Mouse (Mus musculus): ENCODE measurements at regions not wholly inside any gene's neighbourhood (a gene's known extent, or its start where the extent isn't known, plus 50 kb on each side); places are given as distances from the start of the nearest gene placed in this dataset.

GRCm38 (mm10) chr6:145310601-145311000 lies 60.6 kb upstream of the Kras start:
- DNase-seq (ENCODE audit: low spot score in 2 of 2): no peak

DNA sequence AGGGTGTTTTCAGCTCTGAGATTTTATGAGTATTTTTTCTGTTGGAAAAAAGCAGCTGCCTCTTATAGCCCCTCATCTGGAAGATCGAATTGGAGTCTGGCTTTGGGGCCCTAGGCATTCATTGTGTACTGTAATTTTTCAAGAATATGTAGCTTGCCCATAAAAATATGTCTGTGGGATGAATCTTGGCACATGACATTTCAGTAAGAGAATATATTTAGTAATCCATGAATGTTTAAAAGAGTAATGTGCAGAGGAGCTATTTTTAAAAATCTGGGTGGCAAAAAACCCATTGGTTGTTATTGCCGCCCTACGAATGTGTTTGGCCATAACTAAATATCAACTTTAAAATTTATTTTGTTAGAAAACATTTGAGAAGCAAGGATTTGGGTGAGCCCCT lies 59.0 kb upstream of the Kras start:
- no peak for DNase-seq (ENCODE audit: low spot score in 2 of 2)

- peak in 1 of 2 experiments; percentile 40 for DNase-seq (ENCODE audit: low spot score in 2 of 2)
These were observed 57.2 kb upstream of the Kras start for GRCm38 (mm10) chr6:145307237-145307636.

DNA sequence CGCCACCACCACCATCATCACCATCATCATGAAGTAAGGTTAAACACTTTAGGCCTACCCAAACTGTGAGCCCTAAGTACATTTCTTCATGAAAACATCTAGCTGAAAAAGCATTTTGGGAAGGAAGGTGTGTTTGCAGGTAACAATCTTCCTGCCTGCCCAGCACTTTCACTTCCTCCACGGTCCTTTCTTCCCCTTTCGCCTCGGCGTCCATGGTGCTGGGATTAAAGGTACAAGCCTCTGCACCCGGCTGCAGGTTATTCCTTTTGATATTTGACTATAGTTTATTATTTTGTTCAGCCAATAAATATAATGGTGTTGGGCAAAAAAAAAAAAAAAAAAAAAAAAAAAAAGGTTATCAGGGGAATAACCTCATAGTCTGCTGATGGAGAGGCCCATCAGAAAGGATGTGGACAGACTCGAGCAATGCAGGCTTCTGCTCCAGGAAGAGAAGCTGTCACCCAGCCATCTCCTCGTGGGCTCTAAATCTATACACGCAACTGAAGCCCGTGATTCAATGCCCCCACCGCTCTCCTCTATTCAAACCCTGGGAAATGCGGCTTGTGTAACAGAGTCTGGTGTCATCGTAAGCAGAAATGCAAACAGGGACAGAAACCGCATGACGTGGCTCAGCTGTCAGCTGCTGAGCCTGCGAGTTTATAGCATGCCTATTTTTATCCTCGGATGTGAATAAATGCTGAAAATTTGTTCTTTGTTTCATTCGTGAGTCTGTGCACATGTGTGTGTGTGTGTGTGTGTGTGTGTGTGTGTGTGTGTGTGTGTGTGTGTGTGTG lies 56.5 kb upstream of the Kras start:
- peak in 1 of 2 experiments; percentile 59 for DNase-seq (ENCODE audit: low spot score in 2 of 2)

GRCm38 (mm10) chr6:145305669-145306068 lies 55.6 kb upstream of the Kras start:
- no peak for DNase-seq (ENCODE audit: low spot score in 2 of 2)

GRCm38 (mm10) chr6:145303641-145304070 lies 53.6 kb upstream of the Kras start:
- DNase-seq (ENCODE audit: low spot score in 2 of 2): peak; percentile 26 to 69

- peak in 1 of 2 experiments; percentile 28 for DNase-seq (ENCODE audit: low spot score in 2 of 2)
These were observed 53.0 kb upstream of the Kras start for GRCm38 (mm10) chr6:145302907-145303640.

- no peak for DNase-seq (ENCODE audit: low spot score in 2 of 2)
These were observed 52.1 kb upstream of the Kras start for GRCm38 (mm10) chr6:145302105-145302504.

GRCm38 (mm10) chr6:145300266-145300858 lies 50.3 kb upstream of the Kras start:
- DNase-seq (ENCODE audit: low spot score in 2 of 2): no peak

Measured in spleen, postnatal 10 days (tissue).